Mouse (Mus musculus) embryonic facial prominence, embryonic 13.5 days (tissue): ENCODE measurements around the gene Fancd2. TPM values are rescaled to one million over a fixed set of nuclear protein-coding genes. Genes with fewer than 3 reads are reported as not detected.

Experiments used
- ATAC-seq: fragments of 200-750 bp; cut with Nextera tagmentation; 2 replicates; pipeline ENCODE4 v1.8.0; 2017; ENCODE audit warnings: low read depth; ENCODE audit not compliant: insufficient number of reproducible peaks, insufficient read depth, low FRiP score, low TSS enrichment
- H3K27ac ChIP-seq: fragments of 300-500 bp; sonication (generic); 2 replicates; pipeline ENCODE4 v1.5.1; 2015; ENCODE audit warnings: moderate library complexity, mild to moderate bottlenecking, inconsistent platforms
- H3K27me3 ChIP-seq: fragments of 300-500 bp; sonication (generic); 2 replicates; pipeline ENCODE4 v1.6.1; 2015; ENCODE audit warnings: mild to moderate bottlenecking, inconsistent platforms
- H3K36me3 ChIP-seq: fragments of 300-500 bp; sonication (generic); 2 replicates; pipeline ENCODE4 v1.6.1; 2015; ENCODE audit warnings: mild to moderate bottlenecking, inconsistent platforms
- H3K4me1 ChIP-seq: fragments of 300-500 bp; sonication (generic); 2 replicates; pipeline ENCODE4 v1.6.1; 2015; ENCODE audit warnings: inconsistent platforms
- H3K4me2 ChIP-seq: fragments of 300-500 bp; sonication (generic); 2 replicates; pipeline ENCODE4 v1.6.1; 2015; ENCODE audit warnings: moderate library complexity, mild to moderate bottlenecking, inconsistent platforms
- H3K4me3 ChIP-seq: fragments of 300-500 bp; sonication (generic); 2 replicates; pipeline ENCODE4 v1.5.1; 2015; ENCODE audit warnings: mild to moderate bottlenecking, inconsistent platforms
- H3K9ac ChIP-seq: fragments of 300-500 bp; sonication (generic); 2 replicates; pipeline ENCODE4 v1.6.1; 2015; ENCODE audit warnings: mild to moderate bottlenecking, inconsistent platforms
- H3K9me3 ChIP-seq: fragments of 300-500 bp; sonication (generic); 2 replicates; pipeline ENCODE4 v1.6.1; 2016; ENCODE audit warnings: inconsistent platforms
- WGBS: fragments of 180-500 bp; shearing (Covaris S2); methylation state at CpG from one replicate; pipeline ENCODE4 v1.1.7; 2015; ENCODE audit warnings: mixed read lengths; 5-methylcytosine and 5-hydroxymethylcytosine counted together
- microRNA-seq: library from miRNA; unstranded; fragments of <30 nt; microRNA quantifications from one replicate; pipeline ENCODE4, GENCODE M21; 2016
- polyA plus RNA-seq: library from polyadenylated mRNA; unstranded; fragments of >200 nt; fragmentation: Nextera tagmentation; extraction: Ambion mirVana; gene quantifications from 2 replicates; pipeline ENCODE4 v1.2.1, GENCODE M21; 2015

The Fancd2 gene
- polyA plus RNA-seq, 1 experiment from 2014 or later, result 13.6 TPM

DNA sequence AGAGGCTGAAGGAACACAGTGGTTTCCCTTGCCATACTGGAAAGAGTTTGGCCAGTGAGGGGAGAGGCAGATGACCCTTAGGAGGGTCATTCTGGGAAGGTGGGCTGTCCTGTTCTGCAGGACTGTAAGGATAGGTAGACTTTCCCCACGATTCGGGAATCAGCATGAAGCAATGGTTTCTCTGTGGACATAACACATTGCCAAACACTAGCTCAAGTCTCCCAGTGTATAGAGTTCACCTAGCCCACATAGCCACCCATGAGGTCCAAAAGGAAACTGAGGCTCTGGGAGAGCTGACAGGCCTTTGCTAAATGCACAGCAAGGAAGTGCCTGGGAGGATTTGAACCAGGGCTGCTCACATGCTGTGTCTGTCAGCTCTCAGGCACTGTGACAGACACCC is 112.5 kb downstream of the Fancd2 start:
- Histone ChIP-seq H3K9ac (no peak overlapping the region), H3K36me3 (no peaks in the 10 kb centered on the region), H3K27me3 (no peaks in the 10 kb centered on the region), H3K4me2 (no peak overlapping the region), H3K9me3 (no peaks in the 10 kb centered on the region), H3K4me3 (no peak overlapping the region), H3K27ac (no peak overlapping the region), H3K4me1 (no peaks in the 10 kb centered on the region)
- no peak for ATAC-seq
- 91% methylated on average over 2 of the region's 2 CpGs for WGBS

DNA sequence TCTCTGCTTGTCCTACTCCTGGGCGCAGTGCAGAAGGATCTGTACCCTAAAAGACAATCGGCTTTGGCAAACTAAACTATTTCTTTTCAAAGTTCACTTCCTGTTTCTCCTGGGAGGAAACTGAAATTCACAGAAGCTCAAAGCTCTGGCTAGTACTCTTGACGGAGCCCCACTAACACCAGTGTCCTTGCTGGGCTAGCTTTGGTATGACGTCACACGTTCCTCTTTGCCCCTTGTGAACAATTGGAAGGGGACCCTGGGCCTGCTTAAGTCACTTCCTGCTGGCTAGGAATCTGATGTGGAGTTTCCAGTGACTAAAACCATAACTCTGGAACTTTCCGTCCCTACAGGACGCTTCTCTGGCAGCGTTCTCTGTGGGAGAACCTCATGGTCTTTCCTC is 113.3 kb downstream of the Fancd2 start:
- H3K27me3 ChIP-seq, result no peaks in the 10 kb centered on the region
- 85% methylated on average over 8 of the region's 8 CpGs for WGBS
- H3K27ac ChIP-seq, result no peak overlapping the region
- no peak overlapping the region for H3K9ac ChIP-seq
- H3K9me3 ChIP-seq, result no peaks in the 10 kb centered on the region
- H3K36me3 ChIP-seq, result no peaks in the 10 kb centered on the region
- H3K4me1 ChIP-seq, result no peaks in the 10 kb centered on the region
- H3K4me2 ChIP-seq, result no peak overlapping the region
- no peak for ATAC-seq
- H3K4me3 ChIP-seq, result no peak overlapping the region

Small RNA genes within 50 kb of the gene (microRNA-seq; reads per million reads assigned to microRNA genes)
- not detected for gene Gm23365

Other genes starting within 250 kb of the Fancd2 start
- 0.06 and 0.37 TPM in 2 replicates for gene Cpne9, start 249.4 kb upstream of the Fancd2 start, polyA plus RNA-seq
- gene Brpf1, start 224.5 kb upstream of the Fancd2 start, polyA plus RNA-seq, result 19.1 and 20.4 TPM in 2 replicates
- 13.6 and 13.9 TPM in 2 replicates for gene Ogg1, start 204.7 kb upstream of the Fancd2 start, polyA plus RNA-seq
- 95.2 and 97.8 TPM in 2 replicates for gene Camk1, start 187.7 kb upstream of the Fancd2 start, polyA plus RNA-seq
- 47.5 and 51.9 TPM in 2 replicates for gene Tada3, start 153.8 kb upstream of the Fancd2 start, polyA plus RNA-seq
- 357 and 384 TPM in 2 replicates for gene Arpc4, start 153.6 kb upstream of the Fancd2 start, polyA plus RNA-seq
- gene Ttll3, start 142.4 kb upstream of the Fancd2 start, polyA plus RNA-seq, result 4.3 and 5.3 TPM in 2 replicates
- 25.3 and 32.1 TPM in 2 replicates for gene Rpusd3, start 112.3 kb upstream of the Fancd2 start, polyA plus RNA-seq
- gene Cidec, start 95.9 kb upstream of the Fancd2 start, polyA plus RNA-seq, result not detected in 2 replicates
- gene Jagn1, start 89.1 kb upstream of the Fancd2 start, polyA plus RNA-seq, result 82.7 and 93.2 TPM in 2 replicates
- gene Il17re, start 73.2 kb upstream of the Fancd2 start, polyA plus RNA-seq, result 9.1 and 9.2 TPM in 2 replicates
- gene Il17rc, start 60.3 kb upstream of the Fancd2 start, polyA plus RNA-seq, result 7.0 and 7.9 TPM in 2 replicates
- 13.9 and 14.6 TPM in 2 replicates for gene Creld1, start 48.4 kb upstream of the Fancd2 start, polyA plus RNA-seq
- 2.3 and 2.6 TPM in 2 replicates for gene Prrt3, start 29.8 kb upstream of the Fancd2 start, polyA plus RNA-seq
- gene Emc3, start within 50 bp of the Fancd2 start, polyA plus RNA-seq, result 95.2 and 96.1 TPM in 2 replicates
- not detected in 2 replicates for gene Fancd2os, start 69.0 kb downstream of the Fancd2 start, polyA plus RNA-seq
- gene Brk1, start 73.1 kb downstream of the Fancd2 start, polyA plus RNA-seq, result 233 and 240 TPM in 2 replicates
- gene Vhl, start 92.3 kb downstream of the Fancd2 start, polyA plus RNA-seq, result 48.0 and 50.0 TPM in 2 replicates
- 2.4 and 2.8 TPM in 2 replicates for gene Irak2, start 106.8 kb downstream of the Fancd2 start, polyA plus RNA-seq
- gene Tatdn2, start 165.4 kb downstream of the Fancd2 start, polyA plus RNA-seq, result 0.70 and 0.72 TPM in 2 replicates
- 0.32 TPM in 1 of 2 replicates, not detected in the other for gene Ghrl, start 188.2 kb downstream of the Fancd2 start, polyA plus RNA-seq
- 288 and 296 TPM in 2 replicates for gene Sec13, start 209.1 kb downstream of the Fancd2 start, polyA plus RNA-seq